Mouse (Mus musculus) forebrain, embryonic 11.5 days (tissue): Measurements from ENCODE around the gene Tbl1x. TPM values are rescaled to one million over a fixed set of nuclear protein-coding genes. Genes with fewer than 3 reads are reported as not detected.

Experiments
- ATAC-seq: fragments of 200-750 bp; cut with Nextera tagmentation; replicated peaks from 2 replicates; pipeline ENCODE4 v1.8.0; 2017; ENCODE audit warnings: moderate TSS enrichment; ENCODE audit not compliant: low FRiP score
- DNase-seq: peaks from one replicate; pipeline ENCODE4 v3.0.0-alpha.2; 2017; ENCODE audit warnings: low spot score
- H3K27ac ChIP-seq: fragments of 300-500 bp; sonication (generic); 2 replicates; pipeline ENCODE4 v1.5.1; 2014; ENCODE audit warnings: low read depth, low read length
- H3K27me3 ChIP-seq: fragments of 300-500 bp; sonication (generic); 2 replicates; pipeline ENCODE4 v1.6.1; 2014; ENCODE audit warnings: mild to moderate bottlenecking, low read length, mixed read lengths; ENCODE audit not compliant: control insufficient read depth, insufficient read depth
- H3K36me3 ChIP-seq: fragments of 300-500 bp; sonication (generic); 2 replicates; pipeline ENCODE4 v1.6.1; 2014; ENCODE audit warnings: mild to moderate bottlenecking, low read length, moderate library complexity, mixed read lengths; ENCODE audit not compliant: control insufficient read depth, insufficient read depth
- H3K4me1 ChIP-seq: fragments of 300-500 bp; sonication (generic); replicated peaks from 2 replicates; pipeline ENCODE4 v1.6.1; 2014; ENCODE audit warnings: low read length, mixed read lengths; ENCODE audit not compliant: control insufficient read depth, insufficient read depth
- H3K4me2 ChIP-seq: fragments of 300-500 bp; sonication (generic); 2 replicates; pipeline ENCODE4 v1.6.1; 2014; ENCODE audit warnings: low read depth, mild to moderate bottlenecking, low read length, moderate library complexity, mixed read lengths; ENCODE audit not compliant: severe bottlenecking
- H3K4me3 ChIP-seq: fragments of 300-500 bp; sonication (generic); 2 replicates; pipeline ENCODE4 v1.5.1; 2014; ENCODE audit warnings: low read depth, low read length
- H3K9ac ChIP-seq: fragments of 300-500 bp; sonication (generic); 2 replicates; pipeline ENCODE4 v1.6.1; 2014; ENCODE audit warnings: low read length
- H3K9me3 ChIP-seq: fragments of 300-500 bp; sonication (generic); 2 replicates; pipeline ENCODE4 v1.6.1; 2016; ENCODE audit warnings: low read length, mixed read lengths; ENCODE audit not compliant: control insufficient read depth
- WGBS: fragments of 180-500 bp; shearing (Covaris S2); extraction: QIAGEN DNeasy Blood & Tissue Kit; methylation state at CpG from one replicate; pipeline ENCODE4 v1.1.7; 2014; 5-methylcytosine and 5-hydroxymethylcytosine counted together
- polyA plus RNA-seq: library from polyadenylated mRNA; unstranded; fragments of >200 nt; fragmentation: Nextera tagmentation; extraction: Ambion mirVana; gene quantifications from 2 replicates; pipeline ENCODE4 v1.2.1, GENCODE M21; 2014

The Tbl1x gene
- polyA plus RNA-seq, 1 experiment from 2014 or later: 79.4 TPM

DNA sequence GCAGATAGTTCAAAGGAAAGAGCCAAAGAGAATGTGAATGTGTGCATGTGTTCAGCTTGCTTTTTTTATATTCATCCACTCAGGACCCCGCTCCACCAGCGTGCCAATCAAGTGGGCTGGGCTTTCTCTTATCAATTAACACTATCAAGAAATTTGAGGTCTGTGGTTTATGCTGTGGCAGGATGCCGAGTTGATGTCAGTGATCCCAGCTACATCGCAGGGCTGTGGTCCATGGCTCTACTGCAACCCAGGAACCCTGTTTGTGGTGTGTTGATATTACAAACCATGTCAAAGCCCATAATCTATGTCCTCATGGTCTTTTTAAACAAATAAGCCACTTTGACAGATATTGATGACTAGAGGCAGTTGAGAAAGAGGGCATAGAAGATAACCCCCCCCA is 129.5 kb downstream of the Tbl1x start:
- no peak overlapping the region for H3K9ac ChIP-seq
- H3K4me1 ChIP-seq: no peaks in the 10 kb centered on the region
- H3K27me3 ChIP-seq: no peaks in the 10 kb centered on the region
- H3K27ac ChIP-seq: no peak overlapping the region
- no peak overlapping the region for H3K4me3 ChIP-seq
- H3K4me2 ChIP-seq: no peak overlapping the region
- WGBS: 90% methylated on average over 4 of the region's 4 CpGs
- H3K9me3 ChIP-seq: no peaks in the 10 kb centered on the region
- H3K36me3 ChIP-seq: no peaks in the 10 kb centered on the region
- ATAC-seq (no peak), DNase-seq (no peak)

DNA sequence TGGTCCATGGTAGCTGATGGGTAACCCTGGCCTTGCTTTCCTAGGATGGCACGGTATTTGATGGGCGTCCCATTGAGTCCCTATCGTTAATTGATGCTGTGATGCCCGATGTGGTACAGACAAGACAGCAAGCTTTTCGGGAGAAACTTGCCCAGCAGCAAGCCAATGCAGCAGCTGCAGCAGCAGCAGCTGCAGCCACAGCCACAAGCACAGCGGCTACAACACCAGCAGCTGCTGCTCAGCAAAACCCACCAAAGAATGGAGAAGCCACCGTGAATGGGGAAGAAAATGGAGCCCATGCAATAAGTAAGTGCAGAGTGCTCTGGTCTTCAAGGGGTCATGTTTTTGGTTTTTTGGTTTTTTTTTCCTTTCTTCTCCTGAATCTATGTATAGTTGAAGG is 135.4 kb downstream of the Tbl1x start:
- DNase-seq: no peak
- no peak overlapping the region for H3K9ac ChIP-seq
- no peak overlapping the region for H3K27ac ChIP-seq
- H3K4me3 ChIP-seq: no peak overlapping the region
- WGBS: 94% methylated on average over 7 of the region's 7 CpGs
- no peak for ATAC-seq
- no peaks in the 10 kb centered on the region for H3K9me3 ChIP-seq
- H3K4me1 ChIP-seq: no peaks in the 10 kb centered on the region
- H3K27me3 ChIP-seq: no peaks in the 10 kb centered on the region
- no peak overlapping the region for H3K4me2 ChIP-seq
- H3K36me3 ChIP-seq: no peaks in the 10 kb centered on the region

DNA sequence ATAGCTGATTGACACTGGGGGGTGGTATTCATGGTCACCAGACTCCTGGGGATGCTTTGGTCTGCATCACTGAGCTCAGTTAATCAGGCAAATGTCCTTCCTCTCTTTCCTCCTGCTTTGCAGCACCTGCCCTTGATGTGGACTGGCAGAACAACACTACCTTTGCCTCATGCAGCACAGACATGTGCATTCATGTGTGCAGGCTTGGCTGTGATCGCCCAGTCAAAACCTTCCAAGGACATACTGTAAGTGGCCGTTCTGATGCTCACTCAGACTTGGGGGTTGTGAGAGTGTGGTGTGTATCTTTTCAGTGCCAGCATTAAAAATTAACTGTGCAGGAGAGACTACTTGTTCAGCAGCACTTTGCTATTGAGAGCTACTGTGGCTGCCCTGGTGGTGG is 139.4 kb downstream of the Tbl1x start:
- 94% methylated on average over 2 of the region's 2 CpGs for WGBS
- no peaks in the 10 kb centered on the region for H3K36me3 ChIP-seq
- H3K27me3 ChIP-seq: no peaks in the 10 kb centered on the region
- H3K4me3 ChIP-seq: no peak overlapping the region
- no peak overlapping the region for H3K9ac ChIP-seq
- no peaks in the 10 kb centered on the region for H3K9me3 ChIP-seq
- no peak for ATAC-seq
- no peak overlapping the region for H3K4me2 ChIP-seq
- no peak overlapping the region for H3K27ac ChIP-seq
- no peaks in the 10 kb centered on the region for H3K4me1 ChIP-seq
- no peak for DNase-seq

DNA sequence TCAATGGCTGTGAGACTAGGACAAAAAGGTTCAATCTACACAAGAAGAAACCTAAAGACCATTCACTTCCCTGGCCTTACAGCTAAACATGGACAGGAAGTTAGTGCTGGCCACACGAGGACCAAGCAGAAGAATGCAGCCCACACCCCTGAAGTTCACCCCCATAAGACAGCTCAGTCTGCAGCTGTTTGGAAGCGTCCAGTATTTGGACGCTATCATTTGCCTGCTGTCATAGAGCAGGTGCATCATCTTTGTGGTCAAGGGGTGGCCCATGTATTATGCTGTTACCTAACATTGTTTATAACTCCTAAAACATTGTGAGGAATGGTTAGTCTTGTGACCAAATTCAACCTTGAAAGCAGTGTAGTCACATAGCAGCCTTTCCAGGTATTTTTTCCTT is 151.2 kb downstream of the Tbl1x start:
- H3K4me3 ChIP-seq: no peak overlapping the region
- H3K9ac ChIP-seq: no peak overlapping the region
- H3K9me3 ChIP-seq: no peaks in the 10 kb centered on the region
- H3K4me1 ChIP-seq: no peaks in the 10 kb centered on the region
- no peak overlapping the region for H3K27ac ChIP-seq
- ATAC-seq (no peak), DNase-seq (no peak)
- no peaks in the 10 kb centered on the region for H3K36me3 ChIP-seq
- no peaks in the 10 kb centered on the region for H3K27me3 ChIP-seq
- no peak overlapping the region for H3K4me2 ChIP-seq
- 85% methylated on average over 3 of the region's 3 CpGs for WGBS

DNA sequence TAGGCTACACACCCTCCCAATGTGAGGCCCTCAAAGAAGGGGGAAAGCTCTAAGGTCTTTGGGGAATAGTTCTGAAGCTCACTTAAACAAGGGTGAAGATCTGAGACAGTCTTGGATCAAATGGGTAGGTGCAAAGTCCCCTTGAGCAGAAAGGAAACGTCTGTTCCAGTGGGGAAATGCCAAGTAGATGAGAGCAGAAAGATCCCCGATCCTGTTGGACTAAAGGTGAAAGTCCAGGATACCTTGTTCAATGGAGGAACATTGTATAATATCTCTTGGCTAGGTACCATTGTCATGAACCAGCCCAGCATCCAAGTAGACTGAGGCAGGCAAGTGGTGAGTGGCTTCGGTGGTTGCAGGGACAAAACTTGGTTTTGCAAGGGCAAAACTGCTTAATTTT is 152.5 kb downstream of the Tbl1x start:
- DNase-seq: no peak
- Histone ChIP-seq H3K36me3 (no peaks in the 10 kb centered on the region), H3K27me3 (no peaks in the 10 kb centered on the region), H3K4me1 (no peaks in the 10 kb centered on the region), H3K9me3 (no peaks in the 10 kb centered on the region), H3K4me2 (no peak overlapping the region), H3K27ac (no peak overlapping the region), H3K4me3 (no peak overlapping the region), H3K9ac (no peak overlapping the region)
- no peak for ATAC-seq
- WGBS: 78% methylated on average over 3 of the region's 3 CpGs

DNA sequence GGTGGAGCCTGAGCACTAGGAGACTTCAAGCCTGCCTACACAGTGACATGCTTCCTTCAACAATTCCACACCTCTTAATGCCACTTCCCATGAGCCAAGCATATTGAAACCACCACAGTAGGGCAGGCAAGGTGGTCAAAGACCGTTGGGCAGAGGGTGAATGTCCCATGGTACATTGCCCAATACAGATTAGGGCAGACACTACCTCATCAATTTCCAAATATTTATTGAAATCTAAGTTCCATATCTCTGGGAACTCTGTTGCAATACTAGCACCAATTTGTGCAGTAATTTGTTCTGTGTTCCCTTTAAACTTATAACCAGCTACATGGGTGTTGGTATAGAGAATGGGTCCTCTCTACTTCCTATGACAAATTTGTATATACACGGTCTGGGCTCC is 154.2 kb downstream of the Tbl1x start:
- H3K4me3 ChIP-seq: no peak overlapping the region
- H3K9ac ChIP-seq: no peak overlapping the region
- no peak overlapping the region for H3K4me2 ChIP-seq
- H3K27ac ChIP-seq: no peak overlapping the region
- no peaks in the 10 kb centered on the region for H3K27me3 ChIP-seq
- no peaks in the 10 kb centered on the region for H3K9me3 ChIP-seq
- H3K4me1 ChIP-seq: no peaks in the 10 kb centered on the region
- no peak for DNase-seq
- H3K36me3 ChIP-seq: no peaks in the 10 kb centered on the region
- WGBS: 85% methylated on average over 2 of the region's 2 CpGs
- ATAC-seq: no peak

DNA sequence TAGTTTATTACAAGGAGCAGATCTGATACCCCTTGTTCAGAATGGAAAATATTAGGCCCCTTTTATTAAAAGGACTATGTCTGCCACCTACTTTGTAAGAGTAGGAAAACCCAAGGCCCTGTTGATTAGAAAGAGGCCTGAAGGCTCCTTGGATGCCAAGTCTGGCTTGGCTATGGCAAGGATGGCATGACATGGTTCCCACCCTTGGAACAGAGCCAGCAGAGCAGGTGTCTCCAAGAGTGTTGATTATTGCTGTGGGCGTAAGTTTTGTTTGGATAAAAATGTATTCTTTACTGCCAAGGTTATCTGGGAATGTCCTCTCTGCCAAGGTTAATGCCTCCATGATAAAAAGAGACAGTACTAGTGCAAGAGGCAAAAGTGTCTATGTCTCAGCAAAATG is 156.1 kb downstream of the Tbl1x start:
- 89% methylated on average over 1 of the region's 1 CpGs for WGBS
- H3K4me1 ChIP-seq: no peaks in the 10 kb centered on the region
- no peak overlapping the region for H3K4me3 ChIP-seq
- H3K36me3 ChIP-seq: no peaks in the 10 kb centered on the region
- no peak overlapping the region for H3K27ac ChIP-seq
- H3K9me3 ChIP-seq: no peaks in the 10 kb centered on the region
- no peak overlapping the region for H3K4me2 ChIP-seq
- no peak overlapping the region for H3K9ac ChIP-seq
- DNase-seq: no peak
- H3K27me3 ChIP-seq: no peaks in the 10 kb centered on the region
- ATAC-seq: no peak

DNA sequence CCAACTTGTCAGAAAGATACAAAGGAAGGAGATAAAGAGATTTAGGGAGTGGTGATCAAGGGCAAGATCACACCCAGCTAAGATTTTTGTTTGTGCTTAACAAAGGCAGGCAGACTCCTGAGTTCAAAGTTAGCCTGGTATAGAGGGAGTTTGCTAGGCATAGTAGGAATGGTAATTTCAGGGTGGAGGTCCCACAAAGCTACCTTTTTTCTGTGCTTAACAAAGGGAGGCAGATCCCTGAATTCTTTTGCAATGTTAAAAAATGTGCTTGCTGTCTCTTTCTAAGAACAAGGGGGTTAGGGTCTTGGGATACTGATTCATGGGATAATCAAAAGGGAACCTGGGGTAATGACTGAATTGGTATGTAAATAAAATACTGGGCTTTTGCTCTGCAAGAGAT is 156.6 kb downstream of the Tbl1x start:
- H3K4me3 ChIP-seq: no peak overlapping the region
- no peaks in the 10 kb centered on the region for H3K27me3 ChIP-seq
- no peak overlapping the region for H3K27ac ChIP-seq
- H3K9me3 ChIP-seq: no peaks in the 10 kb centered on the region
- H3K9ac ChIP-seq: no peak overlapping the region
- no peak for ATAC-seq
- H3K4me2 ChIP-seq: no peak overlapping the region
- DNase-seq: no peak
- no peaks in the 10 kb centered on the region for H3K36me3 ChIP-seq
- no peaks in the 10 kb centered on the region for H3K4me1 ChIP-seq

DNA sequence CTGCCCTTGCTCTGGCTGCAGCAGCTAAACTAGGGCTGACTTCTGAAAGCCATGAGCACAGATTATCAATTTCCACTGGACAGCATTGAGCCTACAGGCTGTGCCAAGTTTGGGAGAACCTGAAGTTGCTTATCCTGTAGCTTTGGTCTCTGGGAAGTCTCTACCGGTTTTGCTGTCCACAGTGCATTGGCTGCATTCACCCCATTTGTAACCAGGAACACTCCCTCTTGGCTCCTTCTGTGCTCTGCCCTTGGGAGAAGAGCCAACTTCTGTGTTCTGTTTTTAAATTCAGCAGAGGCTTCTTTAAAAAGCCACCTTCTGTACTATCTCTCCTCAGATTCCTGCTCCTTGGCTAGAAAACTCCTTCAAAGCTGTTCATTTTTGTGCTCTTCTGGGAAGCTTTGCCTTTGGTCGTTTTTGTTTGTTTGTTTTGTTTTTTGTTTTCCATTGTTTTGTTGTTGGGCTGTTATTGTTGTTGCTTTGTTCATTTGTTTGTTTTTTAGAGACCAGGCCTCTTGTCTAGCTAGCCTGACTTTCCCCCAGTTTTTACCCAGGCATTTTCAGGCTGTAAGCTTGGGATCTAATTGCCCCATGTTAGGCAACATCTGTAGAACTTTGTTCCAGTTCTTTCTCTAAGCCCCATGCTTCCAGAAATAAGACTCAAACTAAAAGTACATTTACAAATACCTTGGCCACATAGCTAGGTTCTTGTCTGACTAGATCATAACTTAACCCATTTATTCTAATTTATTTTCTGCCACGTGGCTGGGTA is 159.2 kb downstream of the Tbl1x start:
- Histone ChIP-seq H3K27me3 (no peaks in the 10 kb centered on the region), H3K36me3 (no peaks in the 10 kb centered on the region), H3K4me3 (no peak overlapping the region), H3K27ac (no peak overlapping the region), H3K9me3 (no peaks in the 10 kb centered on the region), H3K9ac (no peak overlapping the region), H3K4me2 (no peak overlapping the region), H3K4me1 (no peaks in the 10 kb centered on the region)
- no peak for DNase-seq
- WGBS: 77% methylated on average over 3 of the region's 3 CpGs
- no peak for ATAC-seq
